Mouse (Mus musculus): Measurements from ENCODE around the gene Olfr1180.
"Not testable (repeated sequence)": the region's sequence is repeated elsewhere in the genome, so short reads cannot be mapped to it uniquely, and the experiment has no call there.

Gene Olfr1180

GRCm38 (mm10) chr2:88419051-88419450, at the start of gene Olfr1180:
Olfr1180 (minus strand) TSS chr2:88419151.
- no peak for DNase-seq (ENCODE audit: low spot score in 2 of 2)

DNA sequence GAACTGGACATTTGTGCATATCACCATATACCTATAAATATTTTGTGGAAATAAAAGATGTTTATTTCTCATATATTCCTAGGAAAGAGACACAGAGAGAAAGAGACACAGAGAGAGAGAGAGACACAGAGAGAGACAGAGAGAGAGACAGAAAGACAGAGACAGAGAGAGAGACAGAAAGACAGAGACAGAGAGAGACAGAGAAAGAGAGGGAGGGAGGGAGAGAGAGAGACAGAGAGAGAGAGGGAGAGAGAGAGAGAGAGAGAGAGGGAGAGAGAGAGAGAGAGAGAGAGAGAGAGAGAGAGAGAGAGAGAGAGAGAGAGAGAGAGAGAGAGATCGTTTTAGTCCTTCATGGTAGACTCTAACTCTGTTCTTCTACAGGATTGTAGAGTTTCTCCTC, 35.6 kb upstream of the Olfr1180 start, which contains the start of gene Olfr1183:
TSS of gene Olfr1183 (plus strand) at position 301 of the 400 bp plus-strand sequence.
- not testable (repeated sequence) for DNase-seq (ENCODE audit: low spot score in 2 of 2)

- no peak for DNase-seq (ENCODE audit: low spot score in 2 of 2)
Measured at GRCm38 (mm10) chr2:88449031-88449430, 30.1 kb upstream of the Olfr1180 start, which contains the start of gene Gm13757. Gm13757 (minus strand) TSS chr2:88449131.

DNA sequence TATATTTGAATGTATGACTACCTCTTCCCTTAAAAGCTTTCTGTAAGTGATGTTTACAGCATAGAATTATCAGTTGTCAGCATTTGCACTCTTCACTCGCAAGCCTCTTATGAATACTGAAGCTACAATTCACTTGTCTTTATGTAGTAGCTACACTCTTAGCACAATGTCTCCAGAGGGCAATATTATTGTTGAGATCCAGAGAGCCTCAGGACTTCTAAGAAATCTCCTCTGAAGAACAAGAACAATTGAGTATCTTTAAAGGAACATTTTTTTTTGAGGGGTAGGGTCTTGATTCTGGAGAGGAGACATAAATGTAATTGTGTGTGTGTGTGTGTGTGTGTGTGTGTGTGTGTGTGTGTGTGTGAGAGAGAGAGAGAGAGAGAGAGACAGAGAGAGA, 7.1 kb upstream of the Olfr1180 start, which contains the start of gene Olfr1181:
TSS of gene Olfr1181 (minus strand) at position 101 of the 400 bp plus-strand sequence.
- DNase-seq (ENCODE audit: low spot score in 2 of 2): no peak

GRCm38 (mm10) chr2:88406353-88406752, 12.6 kb downstream of the Olfr1180 start, which contains the start of gene Olfr1179:
Olfr1179 (minus strand) TSS chr2:88406453.
- DNase-seq (ENCODE audit: low spot score in 2 of 2): no peak

DNA sequence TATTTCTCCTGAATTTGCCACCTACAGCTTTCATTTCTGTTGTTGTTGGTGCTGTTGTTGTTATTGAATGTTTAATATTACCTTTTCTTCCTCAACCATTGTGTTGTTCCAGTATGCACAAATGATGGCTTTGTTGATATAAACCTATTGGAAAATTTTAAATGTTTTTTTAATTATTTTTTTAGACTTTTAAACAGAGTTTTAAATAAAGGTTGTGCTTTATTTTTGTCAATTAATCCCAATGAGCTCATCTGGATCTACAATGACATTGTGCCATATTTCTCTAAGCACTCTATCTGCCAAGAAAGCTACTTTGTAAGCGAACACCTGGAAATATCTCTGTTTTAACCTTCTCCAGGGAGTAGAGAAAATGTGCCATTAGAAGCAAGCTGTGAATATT, 32.2 kb downstream of the Olfr1180 start, which contains the start of gene Olfr1178:
TSS of gene Olfr1178 (plus strand) at position 301 of the 400 bp plus-strand sequence.
- no peak for DNase-seq (ENCODE audit: low spot score in 2 of 2)
